Mouse (Mus musculus): ENCODE results near the gene Tnks2. TPM values are rescaled to one million over a fixed set of nuclear protein-coding genes. Genes with fewer than 3 reads are reported as not detected.

Tnks2 gene
- total and polyA plus RNA-seq, 3 experiments = 25.3 to 143 (median 136) TPM

GRCm38 (mm10) chr19:36878743-36879495, 44.9 kb downstream of the Tnks2 start:
- H3K9me3 ChIP-seq (replicated peaks) = no peaks in the 10 kb centered on the region
- ATAC-seq (ENCODE audit: extremely low read depth, insufficient number of reproducible peaks, low FRiP score, poor library complexity, severe bottlenecking) (no peak), DNase-seq (ENCODE audit: low spot score) (no peak)
- H3K27me3 ChIP-seq (ENCODE audit: insufficient read depth, low read length) = no peaks in the 10 kb centered on the region
- TF ChIP-seq GATA2 (IDR thresholded peaks at IDR 0.05; ENCODE audit: borderline replicate concordance, low read depth, low read length) = no peak
- no peak for TF ChIP-seq POLR2AphosphoS5 (IDR thresholded peaks at IDR 0.05; ENCODE audit: insufficient replicate concordance, low read depth, low read length)
- TF ChIP-seq CTCF (IDR thresholded peaks at IDR 0.05; ENCODE audit: low read depth, low read length) = no peak
- TF ChIP-seq GATA1 (IDR thresholded peaks at IDR 0.05; ENCODE audit: borderline replicate concordance, low read length) = no peak
- TF ChIP-seq TAL1 (conservative IDR thresholded peaks at IDR 0.05; ENCODE audit: low read depth, low read length) = no peak
- peaks cover 95% of the 10 kb centered on the region for H3K36me3 ChIP-seq (replicated peaks)
- peaks cover 2% of the 10 kb centered on the region; the same call in 1 of the 2 replicates for H3K4me1 ChIP-seq (ENCODE audit: insufficient read depth, low read depth, low read length)
- H3K4me3 ChIP-seq (ENCODE audit: low read depth, low read length) = no peak overlapping the region

- TF ChIP-seq GATA1 (IDR thresholded peaks at IDR 0.05; ENCODE audit: borderline replicate concordance, low read length) (no peak), CTCF (IDR thresholded peaks at IDR 0.05; ENCODE audit: low read depth, low read length) (no peak), POLR2AphosphoS5 (IDR thresholded peaks at IDR 0.05; ENCODE audit: insufficient replicate concordance, low read depth, low read length) (no peak), TAL1 (conservative IDR thresholded peaks at IDR 0.05; ENCODE audit: low read depth, low read length) (no peak), GATA2 (IDR thresholded peaks at IDR 0.05; ENCODE audit: borderline replicate concordance, low read depth, low read length) (no peak)
- ATAC-seq (ENCODE audit: extremely low read depth, insufficient number of reproducible peaks, low FRiP score, poor library complexity, severe bottlenecking) (no peak), DNase-seq (ENCODE audit: low spot score) (no peak)
These were observed 49.1 kb downstream of the Tnks2 start for GRCm38 (mm10) chr19:36883119-36883518.

GRCm38 (mm10) chr19:36886316-36886715, 52.3 kb downstream of the Tnks2 start:
- H3K27me3 ChIP-seq (ENCODE audit: insufficient read depth, low read length) = no peaks in the 10 kb centered on the region
- ATAC-seq (ENCODE audit: extremely low read depth, insufficient number of reproducible peaks, low FRiP score, poor library complexity, severe bottlenecking) (no peak), DNase-seq (ENCODE audit: low spot score) (no peak)
- H3K4me1 ChIP-seq (ENCODE audit: insufficient read depth, low read depth, low read length) = no peaks in the 10 kb centered on the region
- H3K4me3 ChIP-seq (ENCODE audit: low read depth, low read length) = no peak overlapping the region
- no peaks in the 10 kb centered on the region for H3K9me3 ChIP-seq (replicated peaks)
- TF ChIP-seq GATA2 (IDR thresholded peaks at IDR 0.05; ENCODE audit: borderline replicate concordance, low read depth, low read length) (no peak), GATA1 (IDR thresholded peaks at IDR 0.05; ENCODE audit: borderline replicate concordance, low read length) (no peak), POLR2AphosphoS5 (IDR thresholded peaks at IDR 0.05; ENCODE audit: insufficient replicate concordance, low read depth, low read length) (no peak), CTCF (IDR thresholded peaks at IDR 0.05; ENCODE audit: low read depth, low read length) (no peak), TAL1 (conservative IDR thresholded peaks at IDR 0.05; ENCODE audit: low read depth, low read length) (no peak)
- peaks cover 96% of the 10 kb centered on the region for H3K36me3 ChIP-seq (replicated peaks)

More at GRCm38 (mm10) chr19:36883119-36883518, 49.1 kb downstream of the Tnks2 start:
- peaks cover 94% of the 10 kb centered on the region for H3K36me3 ChIP-seq (replicated peaks)
- no peaks in the 10 kb centered on the region for H3K4me1 ChIP-seq (ENCODE audit: insufficient read depth, low read depth, low read length)
- no peaks in the 10 kb centered on the region for H3K27me3 ChIP-seq (ENCODE audit: insufficient read depth, low read length)
- H3K9me3 ChIP-seq (replicated peaks) = no peaks in the 10 kb centered on the region
- H3K4me3 ChIP-seq (ENCODE audit: low read depth, low read length) = no peak overlapping the region

- Histone ChIP-seq H3K36me3 (replicated peaks) (peaks cover 95% of the 10 kb centered on the region), H3K4me1 (ENCODE audit: insufficient read depth, low read depth, low read length) (no peaks in the 10 kb centered on the region), H3K9me3 (replicated peaks) (no peaks in the 10 kb centered on the region), H3K4me3 (ENCODE audit: low read depth, low read length) (no peak overlapping the region), H3K27me3 (ENCODE audit: insufficient read depth, low read length) (no peaks in the 10 kb centered on the region)
- ATAC-seq (ENCODE audit: extremely low read depth, insufficient number of reproducible peaks, low FRiP score, poor library complexity, severe bottlenecking) = no peak
- TF ChIP-seq POLR2AphosphoS5 (IDR thresholded peaks at IDR 0.05; ENCODE audit: insufficient replicate concordance, low read depth, low read length) (no peak), GATA2 (IDR thresholded peaks at IDR 0.05; ENCODE audit: borderline replicate concordance, low read depth, low read length) (no peak), TAL1 (conservative IDR thresholded peaks at IDR 0.05; ENCODE audit: low read depth, low read length) (no peak), CTCF (IDR thresholded peaks at IDR 0.05; ENCODE audit: low read depth, low read length) (no peak), GATA1 (IDR thresholded peaks at IDR 0.05; ENCODE audit: borderline replicate concordance, low read length) (no peak)
- DNase-seq (ENCODE audit: low spot score) = no peak
These were observed 53.7 kb downstream of the Tnks2 start for GRCm38 (mm10) chr19:36887706-36888105.

GRCm38 (mm10) chr19:36891746-36892145, 57.7 kb downstream of the Tnks2 start:
- no peak overlapping the region for H3K4me3 ChIP-seq (ENCODE audit: low read depth, low read length)
- no peaks in the 10 kb centered on the region for H3K4me1 ChIP-seq (ENCODE audit: insufficient read depth, low read depth, low read length)
- H3K27me3 ChIP-seq (ENCODE audit: insufficient read depth, low read length) = no peaks in the 10 kb centered on the region
- no peak for DNase-seq (ENCODE audit: low spot score)
- peaks cover 87% of the 10 kb centered on the region for H3K36me3 ChIP-seq (replicated peaks)
- ATAC-seq (ENCODE audit: extremely low read depth, insufficient number of reproducible peaks, low FRiP score, poor library complexity, severe bottlenecking) = no peak
- H3K9me3 ChIP-seq (replicated peaks) = no peaks in the 10 kb centered on the region
- no peak for TF ChIP-seq POLR2AphosphoS5 (IDR thresholded peaks at IDR 0.05; ENCODE audit: insufficient replicate concordance, low read depth, low read length)
- TF ChIP-seq GATA1 (IDR thresholded peaks at IDR 0.05; ENCODE audit: borderline replicate concordance, low read length) = no peak
- no peak for TF ChIP-seq CTCF (IDR thresholded peaks at IDR 0.05; ENCODE audit: low read depth, low read length)
- TF ChIP-seq TAL1 (conservative IDR thresholded peaks at IDR 0.05; ENCODE audit: low read depth, low read length) = no peak
- TF ChIP-seq GATA2 (IDR thresholded peaks at IDR 0.05; ENCODE audit: borderline replicate concordance, low read depth, low read length) = no peak

- TF ChIP-seq GATA2 (IDR thresholded peaks at IDR 0.05; ENCODE audit: borderline replicate concordance, low read depth, low read length) (no peak), GATA1 (IDR thresholded peaks at IDR 0.05; ENCODE audit: borderline replicate concordance, low read length) (no peak), POLR2AphosphoS5 (IDR thresholded peaks at IDR 0.05; ENCODE audit: insufficient replicate concordance, low read depth, low read length) (no peak), TAL1 (conservative IDR thresholded peaks at IDR 0.05; ENCODE audit: low read depth, low read length) (no peak), CTCF (IDR thresholded peaks at IDR 0.05; ENCODE audit: low read depth, low read length) (no peak)
These were observed 62.9 kb downstream of the Tnks2 start for GRCm38 (mm10) chr19:36896791-36897569.

More at GRCm38 (mm10) chr19:36896791-36897569, 62.9 kb downstream of the Tnks2 start:
- ATAC-seq (ENCODE audit: extremely low read depth, insufficient number of reproducible peaks, low FRiP score, poor library complexity, severe bottlenecking) = no peak
- no peak overlapping the region for H3K4me3 ChIP-seq (ENCODE audit: low read depth, low read length)
- no peaks in the 10 kb centered on the region for H3K9me3 ChIP-seq (replicated peaks)
- H3K4me1 ChIP-seq (ENCODE audit: insufficient read depth, low read depth, low read length) = no peaks in the 10 kb centered on the region
- DNase-seq (ENCODE audit: low spot score) = no peak
- H3K36me3 ChIP-seq (replicated peaks) = peaks cover 44% of the 10 kb centered on the region
- no peaks in the 10 kb centered on the region for H3K27me3 ChIP-seq (ENCODE audit: insufficient read depth, low read length)

Measured in G1E (cell line).